Mouse (Mus musculus) limb, embryonic 11.5 days (tissue): ENCODE measurements at regions not wholly inside any gene's neighbourhood (a gene's known extent, or its start where the extent isn't known, plus 50 kb on each side); places are given as distances from the start of the nearest gene placed in this dataset.
"Not testable (repeated sequence)": the region's sequence is repeated elsewhere in the genome, so short reads cannot be mapped to it uniquely, and the experiment has no call there.

Experiments used
- ATAC-seq: fragments of 200-750 bp; cut with Nextera tagmentation; 2 replicates; pipeline ENCODE4 v1.8.0; 2017; ENCODE audit warnings: low read depth; ENCODE audit not compliant: insufficient number of reproducible peaks, low FRiP score, low TSS enrichment
- DNase-seq: peaks from one replicate; pipeline ENCODE4 v3.0.0-alpha.2; 2015; ENCODE audit warnings: low spot score
- H3K27ac ChIP-seq: fragments of 300-500 bp; sonication (generic); replicated peaks from 2 replicates; pipeline ENCODE4 v1.5.1; 2014; ENCODE audit warnings: low read depth, mild to moderate bottlenecking, low read length
- H3K27me3 ChIP-seq: fragments of 300-500 bp; sonication (generic); 2 replicates; pipeline ENCODE4 v1.6.1; 2014; ENCODE audit warnings: mild to moderate bottlenecking, low read length, mixed read lengths; ENCODE audit not compliant: control insufficient read depth, insufficient read depth
- H3K36me3 ChIP-seq: fragments of 300-500 bp; sonication (generic); 2 replicates; pipeline ENCODE4 v1.6.1; 2014; ENCODE audit warnings: mild to moderate bottlenecking, low read length, moderate library complexity, mixed read lengths; ENCODE audit not compliant: control insufficient read depth, insufficient read depth
- H3K4me1 ChIP-seq: fragments of 300-500 bp; sonication (generic); 2 replicates; pipeline ENCODE4 v1.6.1; 2014; ENCODE audit warnings: low read length, mixed read lengths; ENCODE audit not compliant: control insufficient read depth, insufficient read depth
- H3K4me2 ChIP-seq: fragments of 300-500 bp; sonication (generic); 2 replicates; pipeline ENCODE4 v1.6.1; 2014; ENCODE audit warnings: low read depth, mild to moderate bottlenecking, moderate library complexity; ENCODE audit not compliant: severe bottlenecking
- H3K4me3 ChIP-seq: fragments of 300-500 bp; sonication (generic); 2 replicates; pipeline ENCODE4 v1.5.1; 2014; ENCODE audit warnings: low read depth, low read length
- H3K9ac ChIP-seq: fragments of 300-500 bp; sonication (generic); 2 replicates; pipeline ENCODE4 v1.6.1; 2014; ENCODE audit warnings: mild to moderate bottlenecking, low read length
- H3K9me3 ChIP-seq: fragments of 300-500 bp; sonication (generic); 2 replicates; pipeline ENCODE4 v1.6.1; 2016; ENCODE audit warnings: low read length; ENCODE audit not compliant: control insufficient read depth
- WGBS: fragments of 180-500 bp; shearing (Covaris S2); extraction: QIAGEN DNeasy Blood & Tissue Kit; methylation state at CpG from one replicate; pipeline ENCODE4 v1.1.7; 2014; 5-methylcytosine and 5-hydroxymethylcytosine counted together

- Histone ChIP-seq H3K4me3 (no peak overlapping the region), H3K27ac (no peak overlapping the region), H3K9me3 (no peaks in the 10 kb centered on the region), H3K36me3 (no peaks in the 10 kb centered on the region), H3K27me3 (no peaks in the 10 kb centered on the region), H3K4me2 (no peak overlapping the region), H3K4me1 (no peaks in the 10 kb centered on the region), H3K9ac (no peak overlapping the region)
- no peak for DNase-seq
- no peak for ATAC-seq
- 88% methylated on average over 5 of the region's 5 CpGs for WGBS
These were observed 231.5 kb upstream of the Vmn1r3 start for GRCm38 (mm10) chr4:3416670-3417069.

GRCm38 (mm10) chr4:3414442-3415022 is 229.4 kb upstream of the Vmn1r3 start:
- WGBS = 50% methylated on average over 1 of the region's 1 CpGs
- not testable (repeated sequence) for H3K27ac ChIP-seq, H3K4me3 ChIP-seq, H3K4me2 ChIP-seq, H3K9ac ChIP-seq, H3K27me3 ChIP-seq, H3K36me3 ChIP-seq, H3K9me3 ChIP-seq, H3K4me1 ChIP-seq, DNase-seq, ATAC-seq

DNA sequence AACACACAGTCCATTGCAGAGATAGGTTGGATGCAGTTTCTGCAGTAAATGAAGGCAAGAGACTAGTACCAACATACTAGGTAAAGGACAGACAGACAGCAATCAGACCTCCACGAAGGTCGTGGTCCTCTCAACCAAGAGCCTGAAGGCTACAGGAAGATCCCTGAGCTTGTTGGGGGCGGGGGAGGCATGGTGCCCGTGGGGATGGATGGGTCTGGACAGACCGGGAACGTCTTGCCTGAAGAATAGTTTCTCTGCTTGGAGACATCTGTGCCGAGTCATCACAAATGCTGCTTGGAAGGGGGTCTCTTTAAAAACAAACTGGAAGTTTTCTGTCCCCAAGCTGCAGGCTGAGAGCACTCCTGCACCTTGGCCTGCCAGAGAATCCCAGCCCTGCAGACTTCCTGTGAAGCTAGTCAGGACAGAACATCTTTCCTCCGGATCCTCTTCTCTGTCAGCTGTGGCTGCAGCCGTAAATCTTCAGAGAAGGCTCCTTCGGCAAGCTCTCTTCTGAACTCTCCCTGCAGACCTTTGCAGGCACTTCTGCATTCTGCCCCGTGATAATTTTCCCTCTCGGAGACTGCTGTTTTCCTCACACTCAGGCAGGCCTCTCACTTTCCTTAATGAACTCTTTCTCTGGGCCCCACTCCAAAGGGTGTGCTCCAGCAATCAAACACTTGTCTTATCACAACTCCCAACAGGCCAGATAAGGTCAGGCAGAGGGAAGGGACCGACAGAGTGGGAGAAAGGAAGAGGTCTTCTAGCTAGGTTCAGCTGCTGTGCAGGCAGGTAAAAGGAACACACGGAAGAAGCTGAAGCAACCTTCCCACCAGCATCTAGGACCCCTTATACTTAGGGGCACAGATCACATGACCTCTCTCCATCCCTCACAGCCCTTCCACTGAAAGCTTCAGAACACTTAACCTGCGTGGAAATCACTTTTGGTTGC is 228.6 kb upstream of the Vmn1r3 start:
- no peak overlapping the region for H3K4me3 ChIP-seq
- DNase-seq = no peak
- no peaks in the 10 kb centered on the region for H3K9me3 ChIP-seq
- no peak overlapping the region for H3K4me2 ChIP-seq
- H3K9ac ChIP-seq = no peak overlapping the region
- no peaks in the 10 kb centered on the region for H3K4me1 ChIP-seq
- H3K36me3 ChIP-seq = no peaks in the 10 kb centered on the region
- ATAC-seq = no peak
- H3K27me3 ChIP-seq = no peaks in the 10 kb centered on the region
- no peak overlapping the region for H3K27ac ChIP-seq
- WGBS = 50% methylated on average over 15 of the region's 15 CpGs

- not testable (repeated sequence) for H3K9me3 ChIP-seq, H3K9ac ChIP-seq, H3K4me1 ChIP-seq, ATAC-seq, H3K27me3 ChIP-seq, DNase-seq, H3K4me2 ChIP-seq, H3K4me3 ChIP-seq, H3K27ac ChIP-seq, H3K36me3 ChIP-seq
- WGBS = 53% methylated on average over 4 of the region's 4 CpGs
These were observed 227.2 kb upstream of the Vmn1r3 start for GRCm38 (mm10) chr4:3412323-3412722.

DNA sequence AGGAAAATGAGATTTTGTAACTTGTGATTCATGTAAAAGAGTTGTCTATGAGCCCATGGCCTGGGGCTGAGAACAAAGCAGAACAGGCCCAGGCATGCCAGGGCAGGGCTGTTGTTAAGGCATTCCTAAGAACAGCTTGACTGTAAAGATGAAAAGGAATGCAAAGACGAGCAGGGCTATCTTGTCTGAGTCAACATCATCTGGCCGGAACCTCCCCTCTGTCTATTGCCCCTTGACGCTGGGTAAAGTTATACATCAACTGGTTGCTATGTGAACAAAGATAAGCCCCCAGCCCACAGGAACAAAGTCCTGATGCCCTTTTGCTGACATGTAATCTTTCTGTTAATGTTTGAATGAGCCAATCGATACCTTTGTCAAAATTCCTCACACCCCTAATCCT is 217.7 kb upstream of the Vmn1r3 start:
- not testable (repeated sequence) for H3K27me3 ChIP-seq, ATAC-seq, H3K36me3 ChIP-seq, H3K4me3 ChIP-seq, H3K4me1 ChIP-seq, H3K4me2 ChIP-seq, H3K27ac ChIP-seq, H3K9me3 ChIP-seq, H3K9ac ChIP-seq, DNase-seq
- WGBS = 72% methylated on average over 4 of the region's 4 CpGs

DNA sequence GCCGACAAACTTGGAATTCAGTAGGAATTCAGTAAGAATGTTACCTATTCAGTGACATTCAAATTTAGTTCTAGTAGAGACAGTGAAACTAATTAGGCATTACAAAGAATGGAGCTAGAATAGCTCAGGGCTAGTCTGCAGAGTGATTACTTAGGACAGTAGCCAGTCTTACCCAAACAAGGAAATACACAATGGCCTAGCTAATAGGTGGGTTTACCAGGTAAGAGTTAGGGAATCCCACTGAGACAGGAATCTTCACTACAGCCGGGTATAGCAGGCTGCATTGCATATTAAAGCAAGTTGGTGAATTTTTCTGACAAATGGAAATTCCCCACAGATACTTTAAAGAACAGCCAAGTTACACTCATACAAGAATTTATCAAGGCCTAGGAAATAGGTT is 216.6 kb upstream of the Vmn1r3 start:
- not testable (repeated sequence) for H3K9ac ChIP-seq, H3K27ac ChIP-seq, ATAC-seq, H3K36me3 ChIP-seq, H3K4me1 ChIP-seq, H3K4me3 ChIP-seq, H3K9me3 ChIP-seq, DNase-seq, H3K27me3 ChIP-seq, H3K4me2 ChIP-seq
- WGBS = 85% methylated on average over 2 of the region's 2 CpGs

DNA sequence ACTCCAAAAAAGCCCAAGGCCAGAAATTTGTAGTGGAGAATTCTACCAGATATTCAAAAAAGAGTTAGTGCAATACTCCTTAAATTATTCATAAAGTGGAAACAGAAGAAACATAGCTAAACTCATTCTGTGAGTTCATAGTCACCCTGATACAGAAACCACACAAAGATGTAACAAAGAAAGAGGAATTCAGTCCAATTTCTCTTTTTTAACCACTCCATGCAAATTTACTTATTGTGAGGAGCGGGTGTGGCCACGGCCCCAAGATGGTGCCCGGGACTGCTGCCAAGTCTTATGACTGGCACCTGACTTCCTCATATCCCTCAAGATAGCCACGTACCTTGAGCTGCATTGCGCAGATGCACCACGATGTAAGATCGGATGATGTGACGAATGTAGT is 206.4 kb upstream of the Vmn1r3 start:
- not testable (repeated sequence) for H3K4me1 ChIP-seq, H3K4me3 ChIP-seq, DNase-seq, H3K4me2 ChIP-seq, H3K27ac ChIP-seq, H3K36me3 ChIP-seq, H3K27me3 ChIP-seq, H3K9ac ChIP-seq, ATAC-seq, H3K9me3 ChIP-seq
- WGBS = 94% methylated on average over 8 of the region's 8 CpGs

DNA sequence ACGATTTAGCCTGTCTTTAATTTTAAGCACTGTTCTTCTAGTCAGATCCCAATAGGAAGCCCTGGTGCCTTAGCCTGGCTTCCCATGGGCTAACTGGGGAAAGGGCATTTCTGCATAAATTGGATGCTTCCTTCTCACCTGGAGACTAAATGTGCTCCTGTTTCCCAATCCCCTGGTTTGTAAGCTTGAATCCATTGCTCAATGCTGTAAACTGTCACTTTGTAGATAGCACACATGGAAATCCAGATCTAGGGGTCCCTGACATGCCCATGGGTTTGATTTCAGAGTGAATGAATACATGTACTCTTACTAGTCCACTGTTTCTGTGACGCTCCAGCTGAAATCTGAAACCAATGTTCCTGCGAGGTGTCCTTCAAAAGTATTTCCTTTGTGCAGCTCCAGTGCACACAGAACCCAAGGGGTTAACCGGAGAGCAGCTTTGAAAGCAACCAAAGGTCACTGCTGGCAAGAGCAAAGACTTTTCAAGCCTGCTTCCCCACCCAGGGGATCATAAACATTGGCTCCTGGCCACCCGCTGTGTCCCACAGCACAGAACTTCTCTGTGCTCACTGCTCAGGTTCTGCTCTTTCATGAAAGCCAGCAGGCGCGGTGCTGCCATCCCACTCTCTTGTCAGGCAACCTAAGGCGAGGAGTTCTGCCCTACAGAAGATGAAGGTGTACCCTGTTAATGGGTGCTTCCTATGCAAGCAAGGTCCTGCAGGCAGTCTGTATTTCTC is 188.0 kb upstream of the Vmn1r3 start:
- H3K36me3 ChIP-seq, H3K9ac ChIP-seq, H3K4me3 ChIP-seq, ATAC-seq, H3K27ac ChIP-seq, H3K4me2 ChIP-seq, H3K4me1 ChIP-seq, H3K27me3 ChIP-seq, H3K9me3 ChIP-seq: not testable (repeated sequence)
- 46% methylated on average over 8 of the region's 8 CpGs for WGBS
- DNase-seq = peak; percentile 21
